Mouse (Mus musculus) midbrain, embryonic 15.5 days (tissue): ENCODE measurements around the gene Prpf6. TPM values are rescaled to one million over a fixed set of nuclear protein-coding genes. Genes with fewer than 3 reads are reported as not detected.

ENCODE experiments used
- microRNA-seq: library from miRNA; unstranded; fragments of <30 nt; microRNA quantifications from one replicate; pipeline ENCODE4, GENCODE M21; 2016
- polyA plus RNA-seq: library from polyadenylated mRNA; unstranded; fragments of >200 nt; fragmentation: Nextera tagmentation; extraction: Ambion mirVana; gene quantifications from 2 replicates; pipeline ENCODE4 v1.2.1, GENCODE M21; 2015

The Prpf6 gene
- polyA plus RNA-seq, 1 experiment from 2014 or later, result 68.4 TPM

Small RNA genes within 50 kb of the gene (microRNA-seq; reads per million reads assigned to microRNA genes)
- not detected for gene Mir7006

Other genes starting within 250 kb of the Prpf6 start
- 96.4 and 103 TPM in 2 replicates for gene Zgpat, start 226.9 kb upstream of the Prpf6 start, polyA plus RNA-seq
- 96.4 and 99.7 TPM in 2 replicates for gene Arfrp1, start 226.5 kb upstream of the Prpf6 start, polyA plus RNA-seq
- 66.3 and 71.4 TPM in 2 replicates for gene Lime1, start 211.8 kb upstream of the Prpf6 start, polyA plus RNA-seq
- gene Zbtb46, start 132.4 kb upstream of the Prpf6 start, polyA plus RNA-seq, result 23.8 and 26.0 TPM in 2 replicates
- 0.09 and 0.12 TPM in 2 replicates for gene Abhd16b, start 98.7 kb upstream of the Prpf6 start, polyA plus RNA-seq
- gene Tpd52l2, start 94.7 kb upstream of the Prpf6 start, polyA plus RNA-seq, result 117 TPM in 2 replicates
- 291 and 297 TPM in 2 replicates for gene Dnajc5, start 71.4 kb upstream of the Prpf6 start, polyA plus RNA-seq
- gene Uckl1, start 7.0 kb upstream of the Prpf6 start, polyA plus RNA-seq, result 77.2 and 81.8 TPM in 2 replicates
- gene Zfp512b, start 935 bp downstream of the Prpf6 start, polyA plus RNA-seq, result 97.1 and 111 TPM in 2 replicates
- gene Samd10, start 7.3 kb downstream of the Prpf6 start, polyA plus RNA-seq, result 232 and 239 TPM in 2 replicates
- gene Gm29797, start 65.2 kb downstream of the Prpf6 start, polyA plus RNA-seq, result not detected in 2 replicates
- gene Sox18, start 79.8 kb downstream of the Prpf6 start, polyA plus RNA-seq, result 18.3 and 19.7 TPM in 2 replicates
- 52.2 and 54.5 TPM in 2 replicates for gene Tcea2, start 88.4 kb downstream of the Prpf6 start, polyA plus RNA-seq
- 65.4 and 67.3 TPM in 2 replicates for gene Rgs19, start 102.1 kb downstream of the Prpf6 start, polyA plus RNA-seq
- gene Lkaaear1, start 106.6 kb downstream of the Prpf6 start, polyA plus RNA-seq, result not detected in 2 replicates
- gene Oprl1, start 123.1 kb downstream of the Prpf6 start, polyA plus RNA-seq, result 106 and 107 TPM in 2 replicates
- 22.0 and 24.6 TPM in 2 replicates for gene Myt1, start 171.5 kb downstream of the Prpf6 start, polyA plus RNA-seq
- gene Pcmtd2, start 246.0 kb downstream of the Prpf6 start, polyA plus RNA-seq, result 30.3 and 35.5 TPM in 2 replicates